Mouse (Mus musculus) retina, postnatal 1 day (tissue): Measurements from ENCODE around the gene Tmem201.
A peak's percentile ranks its signal among the peaks of the same experiment; 100 is the strongest.
"Not testable (repeated sequence)": the region's sequence is repeated elsewhere in the genome, so short reads cannot be mapped to it uniquely, and the experiment has no call there.

Source experiments
- DNase-seq: peaks from one replicate; pipeline ENCODE4 v3.0.0-alpha.2; 2012

The Tmem201 gene

DNA sequence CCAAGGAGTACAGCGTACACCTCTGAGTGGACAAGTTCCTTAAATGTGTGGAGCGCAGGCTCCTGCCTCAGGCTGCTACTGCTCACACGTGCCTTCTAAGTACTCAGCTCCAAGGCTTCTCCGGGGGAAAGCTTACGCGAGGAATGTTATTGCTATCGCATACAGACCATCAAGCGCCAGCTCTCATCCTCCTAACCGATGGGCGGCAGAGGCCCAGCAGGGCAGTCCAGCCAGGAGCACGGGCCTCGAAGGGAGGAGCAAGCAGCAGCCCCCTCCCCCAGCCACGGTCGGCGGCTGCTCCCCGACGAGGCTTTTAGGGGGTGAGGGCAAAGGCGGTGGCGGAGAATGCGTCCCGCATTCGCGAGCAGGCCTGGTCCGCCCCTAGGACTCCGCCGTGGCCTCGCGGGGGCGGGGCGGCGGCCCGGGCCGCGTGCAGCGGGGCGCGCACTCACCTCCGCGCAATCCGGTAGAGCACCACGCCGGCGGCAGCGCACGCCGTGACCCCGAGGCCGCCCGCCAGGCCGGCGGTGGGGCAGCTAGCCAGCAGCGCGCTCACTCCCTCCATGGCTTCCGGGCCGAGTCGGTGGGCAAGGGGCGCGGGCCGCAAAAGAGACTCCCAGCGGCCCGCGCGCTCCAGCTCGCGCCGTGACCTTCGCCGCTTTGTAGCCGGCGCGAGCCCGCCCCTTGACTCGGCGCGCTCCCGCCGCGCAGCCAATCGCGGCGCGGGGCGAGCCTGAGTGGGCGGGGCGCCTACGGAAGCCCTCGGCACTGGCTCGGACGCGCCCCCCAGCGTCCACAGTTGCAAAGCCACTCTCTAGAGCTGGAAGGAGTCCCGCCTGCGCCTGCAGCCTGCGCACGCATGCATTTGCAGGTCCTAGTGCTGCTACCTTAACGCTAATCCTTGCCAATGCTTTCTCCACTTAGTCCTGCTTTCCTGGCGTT is at the start of gene Tmem201:
Gene Tmem201, minus strand, starts transcription at position 662 of the 942 bp plus-strand sequence.
- DNase-seq = peak; percentile 96

DNA sequence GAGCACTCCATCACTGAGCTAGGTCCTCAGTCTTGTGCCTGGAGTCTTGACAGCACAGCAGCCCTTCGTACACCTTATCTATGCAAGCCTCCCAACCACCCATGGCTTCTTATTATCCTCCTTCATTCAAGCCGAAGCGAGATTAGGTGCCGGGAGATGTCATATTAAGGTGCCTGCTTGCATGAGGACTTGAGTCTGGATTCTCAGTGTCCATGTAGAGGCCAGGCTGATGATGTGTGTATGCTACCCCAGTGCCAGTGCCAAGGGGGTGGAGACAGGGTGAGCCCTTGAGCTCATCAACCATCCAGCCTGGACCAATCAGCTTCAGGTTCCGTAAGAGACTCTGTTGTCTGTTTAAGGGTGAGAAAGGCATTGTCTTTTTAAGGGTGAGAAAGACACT is 47.1 kb upstream of the Tmem201 start:
- no peak for DNase-seq

DNA sequence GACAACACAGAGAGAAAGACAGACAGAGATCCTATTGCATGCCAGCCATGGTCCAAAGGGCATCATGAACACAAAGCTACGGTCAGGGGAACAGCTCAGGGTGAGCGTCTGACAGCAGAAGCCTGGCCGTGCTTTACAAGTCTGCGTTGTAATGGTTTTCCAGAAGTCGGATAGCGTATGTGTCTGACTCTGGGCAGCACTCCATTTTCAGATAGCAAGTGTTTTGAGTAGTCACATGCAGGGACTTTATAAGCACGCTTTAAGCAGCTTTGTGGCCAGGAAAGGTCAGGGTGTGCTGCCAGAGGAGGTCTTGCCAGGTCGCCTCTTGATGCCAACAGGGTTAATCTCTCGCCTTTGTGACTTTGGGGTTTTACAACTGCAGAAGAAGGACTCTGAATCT is 46.5 kb upstream of the Tmem201 start:
- no peak for DNase-seq

DNA sequence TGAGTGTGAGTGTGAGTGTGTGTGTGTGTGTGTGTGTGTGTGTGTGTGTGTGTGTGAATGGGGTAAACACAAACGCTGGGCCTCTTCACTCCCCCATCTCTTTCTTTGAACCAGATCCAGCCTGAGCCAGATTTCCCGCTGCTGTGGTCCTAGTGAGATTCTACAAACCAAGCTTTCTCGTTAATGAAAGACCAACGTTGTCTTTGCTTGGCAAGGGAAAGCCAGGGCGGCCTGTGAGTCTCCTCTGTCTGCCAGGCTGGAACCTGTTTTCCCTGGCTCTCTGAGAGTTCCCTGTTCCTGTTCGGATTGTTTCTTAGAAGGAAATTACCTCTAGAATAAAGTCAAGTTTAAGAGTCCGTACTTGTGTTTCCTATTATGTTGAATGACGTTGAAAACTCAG is 45.1 kb upstream of the Tmem201 start:
- DNase-seq = no peak

DNA sequence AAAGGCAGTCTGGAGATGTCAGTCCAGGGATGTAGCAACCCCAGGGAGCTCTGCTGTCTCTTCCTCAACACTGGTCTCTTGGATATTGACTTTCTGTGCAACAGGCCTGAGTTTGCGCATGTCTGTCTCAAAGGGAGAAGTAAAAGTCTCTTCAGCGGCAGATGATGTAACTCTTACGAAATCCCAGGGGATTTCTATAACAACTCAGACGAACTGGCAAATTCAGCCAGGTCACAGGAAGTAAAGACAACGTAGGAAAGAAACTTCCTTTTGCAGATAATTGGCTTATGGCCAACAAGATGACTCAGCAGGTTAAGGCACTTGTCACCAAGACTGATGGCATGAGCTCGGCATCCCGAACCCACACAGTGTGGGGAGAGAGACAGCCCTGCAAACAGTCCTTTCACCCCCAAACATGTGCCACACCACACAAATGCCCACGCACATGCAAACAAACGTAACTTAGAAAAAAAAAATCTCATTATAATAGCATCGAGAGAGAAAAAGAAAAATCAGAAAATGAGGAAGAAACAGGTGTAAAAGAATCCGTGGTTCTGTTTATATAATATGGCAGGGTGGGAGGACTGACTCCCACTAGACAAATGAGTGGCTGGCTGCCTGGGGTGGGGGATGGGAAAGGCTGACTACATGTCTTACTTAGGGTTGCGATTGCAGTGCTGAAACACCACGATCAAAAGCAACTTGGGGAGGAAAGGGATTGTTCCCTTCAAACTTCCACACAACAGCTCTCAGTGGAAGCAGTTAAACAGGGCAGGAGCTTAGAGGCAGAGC is 42.9 kb upstream of the Tmem201 start:
- DNase-seq = no peak

DNA sequence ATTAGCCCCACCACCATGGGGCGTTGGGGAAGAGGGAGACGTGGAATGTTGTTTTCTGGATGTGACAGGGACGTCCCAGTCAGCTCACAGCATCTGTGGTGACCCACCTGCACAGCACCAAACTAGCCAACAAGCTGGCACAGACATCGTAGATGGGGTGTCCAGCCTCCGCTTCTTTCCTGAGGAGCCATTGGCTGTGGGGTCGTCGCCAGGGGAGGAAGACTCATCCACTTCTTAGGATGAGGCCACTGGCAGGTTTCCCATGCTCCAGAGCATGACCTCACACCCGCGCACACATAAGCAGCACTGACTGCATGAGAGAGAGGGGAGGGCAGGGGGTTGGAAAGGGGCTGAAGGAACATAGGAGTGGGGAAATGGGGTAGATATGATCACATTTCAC is 42.1 kb upstream of the Tmem201 start:
- no peak for DNase-seq

DNA sequence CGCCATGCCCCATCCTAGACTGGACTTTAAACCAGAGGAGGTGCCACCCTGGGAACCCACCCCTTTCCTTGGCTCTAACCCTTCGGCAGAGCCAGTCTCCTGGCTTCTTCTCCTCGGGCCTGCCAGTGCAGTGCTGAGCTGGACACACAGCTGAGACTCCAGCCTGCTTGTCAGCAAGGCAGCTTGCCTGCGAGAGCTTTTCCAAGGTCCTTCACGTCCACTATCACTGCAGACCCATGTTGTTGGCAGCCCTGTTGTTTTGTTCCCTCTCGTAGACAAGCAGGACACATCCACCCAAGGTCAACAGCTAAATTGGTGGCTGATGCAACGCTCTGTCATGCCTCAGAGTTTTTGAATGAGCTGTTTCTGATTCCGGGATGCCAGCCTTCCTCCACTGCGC is 39.3 kb upstream of the Tmem201 start:
- no peak for DNase-seq

DNA sequence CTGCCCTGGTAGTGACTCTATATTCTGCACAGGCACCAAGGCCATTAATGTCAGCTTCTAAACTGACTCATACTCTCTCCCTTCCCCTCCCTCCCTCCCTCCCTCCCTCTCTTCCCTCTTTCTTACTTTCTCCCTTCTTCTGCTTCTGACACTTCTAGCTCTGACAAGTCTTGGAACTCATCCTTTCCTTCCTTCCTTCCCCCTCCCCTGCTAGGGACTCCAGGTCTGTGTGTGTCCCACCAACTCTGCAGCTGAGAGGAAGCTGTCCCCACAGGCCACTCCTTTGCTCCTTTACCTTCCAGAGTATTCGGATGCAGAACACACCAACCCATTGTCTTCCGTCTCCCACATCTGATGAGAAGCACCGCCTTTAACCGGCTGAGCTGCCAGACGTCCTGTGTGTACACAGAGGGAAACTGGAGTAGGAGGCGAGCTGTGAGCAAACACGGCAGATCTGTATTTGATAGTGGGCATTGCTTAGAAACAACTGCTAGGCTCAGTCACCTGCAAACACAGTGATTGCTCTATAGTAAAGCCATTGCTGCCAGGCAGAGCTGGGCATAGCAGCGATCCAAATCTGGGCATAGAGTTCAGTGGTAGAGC is 38.0 kb upstream of the Tmem201 start:
- DNase-seq = no peak

DNA sequence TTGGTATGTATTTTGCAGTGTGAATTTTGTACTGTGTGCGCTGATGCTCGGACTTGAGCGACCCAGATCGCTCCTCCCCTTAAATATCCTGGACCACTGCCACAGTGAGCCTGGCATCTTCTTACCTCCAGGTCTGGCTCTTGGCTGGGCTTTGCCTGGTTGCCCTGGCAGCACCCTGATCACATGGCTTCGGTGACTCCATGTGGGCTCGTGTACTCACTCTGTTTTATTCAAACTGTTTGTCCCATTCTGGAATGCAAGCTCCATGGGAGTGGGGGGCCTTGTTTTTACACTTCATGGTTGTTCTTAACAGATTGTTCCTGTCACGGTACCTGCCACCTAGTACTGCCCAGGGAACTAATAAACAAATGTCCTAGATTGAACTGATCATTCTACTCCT is 37.5 kb upstream of the Tmem201 start:
- DNase-seq = no peak

DNA sequence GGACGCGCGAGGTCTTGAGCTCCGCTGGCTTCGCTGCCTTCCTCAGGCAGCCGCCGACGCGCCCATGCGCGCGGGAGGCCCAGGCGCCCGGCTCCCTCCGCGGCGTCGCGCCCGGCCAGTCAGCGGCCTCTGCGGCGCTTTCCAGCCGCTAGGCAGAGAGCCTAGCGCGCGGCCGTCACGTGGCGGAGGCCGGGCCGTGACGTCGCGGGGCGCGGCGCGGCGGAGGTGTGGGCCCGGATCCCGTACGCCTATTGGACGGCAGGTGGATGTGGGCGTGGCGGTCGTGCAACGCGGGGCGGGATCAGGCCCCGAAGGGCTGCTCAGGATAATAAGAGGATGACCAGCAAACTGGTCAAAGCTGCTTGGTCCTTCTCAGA is 36.2 kb upstream of the Tmem201 start, which contains the start of gene Slc25a33:
Gene Slc25a33, minus strand, starts transcription at position 184 of the 377 bp plus-strand sequence.
- DNase-seq = peak; percentile 97

DNA sequence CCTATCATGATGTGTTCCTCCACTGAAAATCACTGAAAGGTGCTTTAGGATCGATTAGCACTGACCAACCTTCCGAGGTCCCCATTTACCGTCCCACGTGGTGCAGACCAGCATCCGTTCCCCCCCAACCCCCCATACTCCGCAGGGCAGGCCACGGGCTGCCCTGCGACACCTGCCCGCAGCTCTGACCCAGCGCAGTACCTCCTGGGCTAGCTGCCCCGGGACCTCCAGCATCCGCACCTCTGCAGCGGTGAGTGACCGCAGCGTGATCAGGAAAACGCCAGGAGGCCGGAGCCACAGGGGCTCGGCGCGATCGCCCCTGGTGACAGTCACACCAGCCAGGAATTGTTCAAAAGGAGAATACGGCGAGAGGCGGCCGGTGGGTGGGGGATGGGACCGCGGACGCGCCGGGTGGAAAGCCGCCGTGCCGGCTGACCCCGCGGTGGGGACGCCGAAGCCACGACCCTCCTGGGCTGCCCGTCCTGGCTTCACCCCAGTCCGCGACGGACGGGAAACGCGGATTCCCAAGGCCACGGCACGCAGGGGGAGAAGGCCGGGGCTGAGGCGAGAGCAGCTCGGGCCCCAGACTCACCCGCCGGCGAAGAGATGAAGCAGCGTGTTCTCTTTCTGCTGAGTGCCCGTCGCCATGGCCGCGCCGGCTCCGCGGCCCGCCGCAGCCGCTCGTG is 35.7 kb upstream of the Tmem201 start:
- peak; percentile 45 for DNase-seq

DNA sequence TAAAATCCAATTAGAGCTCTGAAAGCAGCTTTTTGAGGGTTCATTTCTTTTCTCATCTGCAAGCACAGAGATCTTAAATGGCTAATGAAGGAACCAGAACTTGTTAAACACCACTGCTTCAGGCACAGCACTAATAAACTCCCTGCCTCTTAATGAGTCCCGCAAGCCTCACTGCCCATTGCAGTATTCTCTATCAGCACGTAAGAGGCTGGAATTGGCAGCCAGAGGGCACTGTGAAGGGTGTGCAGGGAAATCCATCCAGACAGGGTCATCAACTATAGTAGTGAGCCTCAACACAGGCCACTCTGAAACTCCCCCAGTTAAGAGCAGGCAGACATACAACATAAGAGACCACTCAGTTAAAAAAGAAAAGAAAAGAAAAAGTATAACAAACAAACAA is 34.5 kb upstream of the Tmem201 start:
- DNase-seq = peak; percentile 79

DNA sequence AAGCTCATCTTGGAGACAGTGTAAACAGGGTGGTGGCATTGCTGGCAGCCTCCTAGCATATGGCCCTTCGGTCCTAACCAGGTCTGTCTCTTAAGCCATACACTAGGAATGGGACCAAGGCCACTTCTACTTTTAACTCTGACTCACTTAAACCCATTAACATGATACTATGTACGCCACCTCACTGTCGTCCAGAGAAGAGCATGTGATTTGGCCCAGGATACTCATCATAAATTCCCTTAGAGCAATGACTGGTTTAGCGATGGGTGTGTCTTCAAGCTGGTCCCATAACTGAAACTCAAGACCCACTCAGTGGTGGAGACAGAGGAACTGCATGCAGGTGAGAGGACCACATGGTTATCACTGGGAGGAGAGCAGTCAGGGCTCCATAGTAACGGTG is 27.4 kb upstream of the Tmem201 start:
- DNase-seq = no peak

DNA sequence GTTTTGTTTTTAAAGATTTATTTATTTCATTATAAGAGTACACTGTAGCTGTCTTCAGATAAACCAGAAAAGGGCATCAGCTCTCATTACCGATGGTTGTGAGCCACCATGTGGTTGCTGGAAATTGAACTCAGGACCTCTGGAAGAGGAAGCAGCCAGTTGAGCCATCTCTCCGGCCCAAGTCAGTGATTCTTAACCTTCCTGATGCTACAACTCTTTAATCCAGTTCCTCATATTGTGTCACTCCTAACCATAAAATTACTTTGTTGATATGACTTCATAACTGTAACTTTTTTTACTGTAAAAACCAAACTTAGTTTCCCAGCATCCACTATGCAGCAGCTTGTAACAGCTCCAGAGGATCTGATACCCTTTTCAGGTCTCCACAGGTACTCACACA is 25.5 kb upstream of the Tmem201 start:
- no peak for DNase-seq

DNA sequence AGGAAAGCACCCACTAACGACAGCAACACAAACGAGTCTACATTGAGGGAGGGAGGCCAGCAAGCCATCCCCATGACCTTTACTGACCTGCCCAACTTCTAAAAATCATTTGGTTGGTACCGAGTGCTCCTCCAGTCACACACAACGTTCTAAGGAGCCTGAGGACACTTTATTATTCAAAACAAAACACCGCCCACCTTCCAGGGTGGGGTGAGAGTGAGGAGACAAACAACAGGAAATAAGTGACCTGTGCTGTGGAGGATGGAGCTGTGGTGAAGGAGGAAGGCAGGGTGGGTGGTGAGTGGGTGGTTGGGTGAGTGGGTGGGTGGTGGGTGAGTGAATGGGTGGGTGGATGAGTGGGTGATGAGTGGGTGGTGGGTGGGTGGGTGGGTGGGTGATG is 21.7 kb upstream of the Tmem201 start:
- DNase-seq = no peak

DNA sequence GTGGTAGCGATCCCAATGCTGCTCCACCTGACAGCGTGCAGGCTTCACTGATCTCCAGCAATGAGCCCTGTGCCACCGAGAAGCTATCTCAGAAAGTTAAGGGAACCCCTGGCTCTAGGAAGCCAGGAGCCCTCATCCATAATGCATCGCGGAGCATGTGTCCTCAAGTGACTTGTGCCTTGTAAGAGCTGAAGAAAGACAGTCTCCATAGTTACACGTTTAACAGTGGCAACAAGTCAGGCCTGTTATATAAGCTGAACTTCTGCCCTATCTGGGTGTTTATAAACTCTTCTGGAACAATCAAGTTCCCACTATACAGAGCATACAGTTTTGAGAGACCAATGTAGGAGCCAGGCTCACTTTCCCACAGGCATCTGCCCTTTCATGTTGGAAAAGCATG is 20.6 kb upstream of the Tmem201 start:
- no peak for DNase-seq

DNA sequence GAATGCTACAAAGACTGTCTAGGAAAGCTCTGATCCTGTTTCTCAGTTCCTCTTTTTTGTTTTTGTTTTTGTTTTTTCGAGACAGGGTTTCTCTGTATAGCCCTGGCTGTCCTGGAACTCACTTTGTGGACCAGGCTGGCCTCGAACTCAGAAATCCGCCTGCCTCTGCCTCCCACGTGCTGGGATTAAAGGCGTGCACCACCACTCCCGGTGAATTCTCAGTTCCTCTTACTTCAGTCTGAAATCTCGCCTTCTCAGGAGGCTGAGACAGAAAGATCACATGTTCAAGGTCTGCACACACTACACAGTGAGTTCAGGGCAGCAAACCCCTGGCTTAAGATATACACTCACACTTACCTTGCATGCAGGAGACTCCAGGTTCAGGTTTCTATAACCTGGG is 18.7 kb upstream of the Tmem201 start:
- not testable (repeated sequence) for DNase-seq

DNA sequence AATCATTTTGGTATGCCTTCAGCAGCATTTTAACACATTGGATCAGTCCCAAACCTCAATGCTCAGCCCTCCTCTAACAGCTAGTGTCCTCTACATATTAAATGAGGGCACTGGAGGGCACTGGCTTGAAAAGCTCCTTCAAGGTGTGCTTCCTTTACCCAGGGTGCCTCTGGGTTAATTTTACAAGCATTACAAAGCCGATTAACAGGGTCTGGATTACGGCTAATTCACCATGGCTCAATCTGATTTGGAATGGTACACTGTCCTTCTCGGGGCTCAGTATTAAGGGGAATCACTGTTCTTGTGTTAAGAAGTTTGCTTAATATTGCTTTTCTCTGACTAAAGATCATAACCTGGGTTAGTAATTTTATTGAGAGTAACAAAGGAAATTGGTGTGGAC is 15.0 kb upstream of the Tmem201 start:
- DNase-seq = peak; percentile 71

DNA sequence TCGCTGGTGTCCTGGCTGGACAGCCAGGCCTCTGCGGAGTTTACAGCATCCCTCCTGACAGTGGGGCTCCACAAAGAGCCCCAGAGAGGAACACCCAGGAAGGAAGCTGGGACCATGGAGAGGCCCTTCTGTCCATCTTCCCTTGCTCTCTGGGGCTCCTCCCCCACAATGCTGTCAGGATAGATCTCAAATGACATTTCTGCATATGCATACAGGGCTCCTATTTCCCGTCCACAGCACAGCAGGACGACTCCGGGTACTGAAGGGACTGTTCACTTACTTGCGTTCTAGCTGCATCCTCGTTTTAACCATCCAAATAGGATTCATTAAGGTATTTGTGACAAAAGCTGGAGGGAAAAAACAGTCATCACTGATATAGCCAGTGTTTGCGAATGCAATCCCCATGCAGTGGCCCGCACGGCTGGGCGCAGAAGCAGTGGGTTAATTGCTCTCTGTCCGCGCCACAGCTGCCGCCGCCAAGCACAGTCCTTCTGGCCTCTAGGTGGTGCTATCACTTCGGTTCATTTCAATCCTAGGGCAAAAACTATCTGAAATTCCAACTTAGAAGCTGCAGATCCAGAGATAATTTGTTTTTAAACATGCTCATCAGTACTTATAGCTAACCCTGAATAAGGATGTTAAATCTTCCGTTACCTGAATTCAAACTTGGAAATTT is 14.4 kb upstream of the Tmem201 start:
- peak; percentile 82 for DNase-seq

DNA sequence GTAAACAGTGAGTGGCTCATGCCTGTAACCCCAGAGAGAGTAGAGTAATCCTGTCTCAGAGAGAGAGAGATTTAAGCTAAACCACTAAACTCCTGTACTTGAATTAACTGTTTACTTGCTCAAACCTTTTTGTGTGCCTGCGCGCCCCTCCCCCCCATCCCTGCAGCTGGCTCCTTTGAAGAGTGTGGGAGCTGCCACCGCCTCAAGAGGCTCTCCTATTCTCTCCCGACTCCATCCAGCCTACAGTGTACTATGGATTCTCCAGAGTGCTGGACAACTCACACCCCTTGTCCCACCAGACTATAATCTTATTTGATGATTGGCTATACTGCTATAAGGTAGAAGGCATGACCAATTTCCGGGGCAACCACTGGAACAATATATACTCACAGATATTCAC is 12.8 kb upstream of the Tmem201 start:
- peak; percentile 49 for DNase-seq

DNA sequence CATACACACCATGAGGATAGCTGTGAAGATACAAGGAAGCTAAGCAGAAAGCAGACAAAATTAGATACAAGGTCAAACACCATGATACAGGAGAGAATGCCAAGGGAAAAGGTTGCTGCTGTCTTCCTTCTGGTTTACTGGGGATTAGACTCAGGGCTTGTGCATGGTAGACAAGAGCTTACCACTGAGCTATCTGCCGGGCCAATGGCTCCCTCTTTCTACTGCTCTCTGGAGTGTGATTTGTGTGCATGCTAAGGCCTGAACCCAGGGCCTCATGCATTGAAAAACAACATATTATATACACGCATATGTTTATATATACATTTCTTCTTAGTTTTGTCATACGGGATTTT is 11.8 kb upstream of the Tmem201 start:
- peak; percentile 53 for DNase-seq

DNA sequence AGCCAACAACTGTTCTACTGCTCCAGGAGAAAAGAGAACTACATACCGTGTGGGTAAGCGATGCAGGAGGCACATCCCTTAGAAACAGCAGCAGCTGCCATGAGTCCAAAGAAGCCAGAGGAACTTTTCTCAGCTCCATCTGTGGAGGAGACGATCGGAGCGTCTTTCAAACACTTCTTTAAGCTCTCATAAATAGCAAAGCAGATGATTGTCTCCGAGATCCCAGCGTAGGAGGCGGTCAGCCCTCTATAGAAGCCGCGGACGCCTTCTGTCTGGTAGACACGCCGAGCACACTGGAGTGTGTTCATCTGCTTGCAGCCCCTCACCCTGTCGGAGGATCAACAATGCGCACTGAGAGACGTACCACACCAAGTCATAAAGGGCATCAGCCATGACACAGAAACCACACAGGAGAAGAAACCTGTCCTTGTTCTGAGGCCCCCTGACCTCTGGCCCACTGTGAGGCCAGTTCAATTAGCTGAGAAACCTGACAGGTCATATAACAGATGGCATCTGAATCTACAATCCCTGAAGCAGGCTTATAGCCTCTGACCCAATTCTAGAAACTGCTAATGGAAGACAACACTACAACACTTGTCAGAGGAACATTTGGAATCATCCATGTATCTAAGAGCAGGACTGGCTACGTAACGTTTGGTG is 11.3 kb upstream of the Tmem201 start:
- peak; percentile 79 for DNase-seq
